Mouse (Mus musculus): ENCODE measurements at regions not wholly inside any gene's neighbourhood (a gene's known extent, or its start where the extent isn't known, plus 50 kb on each side); places are given as distances from the start of the nearest gene placed in this dataset.

DNA sequence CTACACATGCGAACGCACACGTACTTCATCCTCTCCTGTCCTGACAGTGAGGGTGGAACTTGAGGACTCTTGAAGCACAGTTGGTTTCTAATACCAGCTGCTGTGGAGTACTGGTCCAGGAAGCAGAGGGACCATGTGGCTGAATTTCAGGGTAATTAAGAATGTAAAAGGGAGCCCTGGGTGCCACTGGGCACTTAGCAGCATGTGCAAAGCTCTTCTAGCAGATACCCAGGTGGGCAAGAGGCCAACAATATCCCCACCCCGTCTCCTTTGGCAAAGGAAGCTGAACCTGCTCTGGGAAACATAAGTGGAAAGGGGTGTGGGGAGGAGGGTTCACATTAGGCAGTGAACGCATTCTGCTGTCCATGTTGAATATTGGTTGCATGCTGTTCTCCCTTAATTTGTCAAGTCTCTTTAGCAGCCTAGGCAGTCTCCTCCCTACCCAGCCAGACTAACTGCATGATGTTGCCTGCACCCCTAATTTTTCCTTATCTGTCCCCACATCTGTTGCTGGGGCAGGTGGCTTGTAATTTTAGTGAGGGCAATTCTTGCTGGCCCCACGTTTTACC lies 369.6 kb downstream of the Sorl1 start:
- no peak for TF ChIP-seq CTCF (IDR thresholded peaks at IDR 0.05; ENCODE audit: low read depth)
- TF ChIP-seq EP300 (IDR thresholded peaks at IDR 0.05; ENCODE audit: low read depth), result no peak

Measured in liver, embryonic 14.5 days (tissue).